Mouse (Mus musculus) heart, embryonic 13.5 days (tissue): ENCODE data around the gene Fam98a. TPM values are rescaled to one million over a fixed set of nuclear protein-coding genes. Genes with fewer than 3 reads are reported as not detected.

Source experiments
- ATAC-seq: fragments of 200-750 bp; cut with Nextera tagmentation; 2 replicates; pipeline ENCODE4 v1.8.0; 2017; ENCODE audit warnings: moderate TSS enrichment; ENCODE audit not compliant: insufficient number of reproducible peaks, low FRiP score, low TSS enrichment; ENCODE audit errors: extremely low read depth
- H3K27ac ChIP-seq: fragments of 300-500 bp; sonication (generic); replicated peaks from 2 replicates; pipeline ENCODE4 v1.5.1; 2015; ENCODE audit warnings: moderate library complexity, mild to moderate bottlenecking, inconsistent platforms
- H3K27me3 ChIP-seq: fragments of 300-500 bp; sonication (generic); replicated peaks from 2 replicates; pipeline ENCODE4 v1.6.1; 2015; ENCODE audit warnings: mild to moderate bottlenecking, inconsistent platforms
- H3K36me3 ChIP-seq: fragments of 300-500 bp; sonication (generic); 2 replicates; pipeline ENCODE4 v1.6.1; 2015; ENCODE audit warnings: mild to moderate bottlenecking, inconsistent platforms
- H3K4me1 ChIP-seq: fragments of 300-500 bp; sonication (generic); 2 replicates; pipeline ENCODE4 v1.6.1; 2015; ENCODE audit warnings: inconsistent platforms
- H3K4me2 ChIP-seq: fragments of 300-500 bp; sonication (generic); 2 replicates; pipeline ENCODE4 v1.6.1; 2015; ENCODE audit warnings: inconsistent platforms, mild to moderate bottlenecking, moderate library complexity
- H3K4me3 ChIP-seq: fragments of 300-500 bp; sonication (generic); 2 replicates; pipeline ENCODE4 v1.5.1; 2015; ENCODE audit warnings: moderate library complexity, mild to moderate bottlenecking, inconsistent platforms
- H3K9ac ChIP-seq: fragments of 300-500 bp; sonication (generic); 2 replicates; pipeline ENCODE4 v1.6.1; 2015; ENCODE audit warnings: inconsistent platforms, mild to moderate bottlenecking, moderate library complexity
- H3K9me3 ChIP-seq: fragments of 300-500 bp; sonication (generic); 2 replicates; pipeline ENCODE4 v1.6.1; 2016; ENCODE audit warnings: inconsistent platforms
- WGBS: fragments of 180-500 bp; shearing (Covaris S2); methylation state at CpG from one replicate; pipeline ENCODE4 v1.1.7; 2015; ENCODE audit warnings: mixed read lengths; 5-methylcytosine and 5-hydroxymethylcytosine counted together
- polyA plus RNA-seq: library from polyadenylated mRNA; unstranded; fragments of >200 nt; fragmentation: Nextera tagmentation; extraction: Ambion mirVana; gene quantifications from 2 replicates; pipeline ENCODE4 v1.2.1, GENCODE M21; 2015

The Fam98a gene
- polyA plus RNA-seq, 1 experiment from 2014 or later = 23.6 TPM

GRCm38 (mm10) chr17:75538431-75538830, 13.3 kb downstream of the Fam98a start:
- no peak overlapping the region for H3K27ac ChIP-seq
- WGBS = 87% methylated on average over 12 of the region's 12 CpGs
- no peak overlapping the region for H3K4me2 ChIP-seq
- no peak for ATAC-seq
- no peaks in the 10 kb centered on the region for H3K27me3 ChIP-seq
- H3K4me3 ChIP-seq = no peak overlapping the region
- H3K4me1 ChIP-seq = peaks cover 11% of the 10 kb centered on the region
- H3K36me3 ChIP-seq = peaks cover 53% of the 10 kb centered on the region
- H3K9me3 ChIP-seq = no peaks in the 10 kb centered on the region
- no peak overlapping the region for H3K9ac ChIP-seq

GRCm38 (mm10) chr17:75537050-75537445, 14.7 kb downstream of the Fam98a start:
- Histone ChIP-seq H3K27ac (no peak overlapping the region), H3K36me3 (peaks cover 49% of the 10 kb centered on the region), H3K4me2 (no peak overlapping the region), H3K9me3 (no peaks in the 10 kb centered on the region), H3K9ac (no peak overlapping the region), H3K4me3 (no peak overlapping the region), H3K27me3 (no peaks in the 10 kb centered on the region), H3K4me1 (peaks cover 10% of the 10 kb centered on the region)
- ATAC-seq = no peak
- WGBS = 79% methylated on average over 7 of the region's 7 CpGs

GRCm38 (mm10) chr17:75536396-75537049, 15.2 kb downstream of the Fam98a start:
- Histone ChIP-seq H3K27ac (no peak overlapping the region), H3K4me3 (no peak overlapping the region), H3K4me2 (no peak overlapping the region), H3K36me3 (peaks cover 43% of the 10 kb centered on the region), H3K27me3 (no peaks in the 10 kb centered on the region), H3K9me3 (no peaks in the 10 kb centered on the region), H3K9ac (no peak overlapping the region), H3K4me1 (peaks cover 10% of the 10 kb centered on the region)
- WGBS = 31% methylated on average over 6 of the region's 6 CpGs
- ATAC-seq = no peak

- 91% methylated on average over 4 of the region's 4 CpGs for WGBS
- no peak for ATAC-seq
- no peak overlapping the region for H3K9ac ChIP-seq
Observed at GRCm38 (mm10) chr17:75535612-75536011, 16.1 kb downstream of the Fam98a start.

GRCm38 (mm10) chr17:75534314-75535020, 17.3 kb downstream of the Fam98a start:
- WGBS = 62% methylated on average over 12 of the region's 12 CpGs
- no peak for ATAC-seq
- no peaks in the 10 kb centered on the region for H3K27me3 ChIP-seq

More at GRCm38 (mm10) chr17:75535612-75536011, 16.1 kb downstream of the Fam98a start:
- H3K9me3 ChIP-seq = no peaks in the 10 kb centered on the region
- no peak overlapping the region for H3K4me2 ChIP-seq
- no peak overlapping the region for H3K27ac ChIP-seq
- H3K27me3 ChIP-seq = no peaks in the 10 kb centered on the region
- H3K4me3 ChIP-seq = no peak overlapping the region
- peaks cover 10% of the 10 kb centered on the region for H3K4me1 ChIP-seq
- peaks cover 38% of the 10 kb centered on the region for H3K36me3 ChIP-seq

GRCm38 (mm10) chr17:75532469-75532986, 19.2 kb downstream of the Fam98a start:
- WGBS = 87% methylated on average over 6 of the region's 6 CpGs
- peaks cover 25% of the 10 kb centered on the region for H3K36me3 ChIP-seq
- H3K4me2 ChIP-seq = no peak overlapping the region
- no peak overlapping the region for H3K4me3 ChIP-seq
- no peaks in the 10 kb centered on the region for H3K27me3 ChIP-seq
- H3K9me3 ChIP-seq = no peaks in the 10 kb centered on the region
- no peak overlapping the region for H3K9ac ChIP-seq
- peaks cover 10% of the 10 kb centered on the region for H3K4me1 ChIP-seq
- no peak for ATAC-seq
- H3K27ac ChIP-seq = no peak overlapping the region

More at GRCm38 (mm10) chr17:75534314-75535020, 17.3 kb downstream of the Fam98a start:
- Histone ChIP-seq H3K9ac (no peak overlapping the region), H3K4me2 (no peak overlapping the region), H3K4me3 (no peak overlapping the region), H3K4me1 (peaks cover 10% of the 10 kb centered on the region), H3K9me3 (no peaks in the 10 kb centered on the region), H3K36me3 (peaks cover 32% of the 10 kb centered on the region), H3K27ac (no peak overlapping the region)

- Histone ChIP-seq H3K9ac (no peak overlapping the region), H3K4me1 (peaks cover 2% of the 10 kb centered on the region), H3K4me3 (no peak overlapping the region), H3K27ac (no peak overlapping the region), H3K4me2 (no peak overlapping the region), H3K36me3 (peaks cover 17% of the 10 kb centered on the region), H3K27me3 (no peaks in the 10 kb centered on the region), H3K9me3 (no peaks in the 10 kb centered on the region)
- WGBS = 91% methylated on average over 14 of the region's 14 CpGs
- ATAC-seq = no peak
Observed at GRCm38 (mm10) chr17:75529222-75529935, 22.4 kb downstream of the Fam98a start.

- Histone ChIP-seq H3K4me1 (0 out of 2 replicates have a peak, but pooled peaks cover 5% of the 10 kb centered on the region), H3K27me3 (no peaks in the 10 kb centered on the region), H3K27ac (no peak overlapping the region), H3K4me3 (no peak overlapping the region), H3K9me3 (no peaks in the 10 kb centered on the region), H3K9ac (no peak overlapping the region), H3K36me3 (peaks cover 17% of the 10 kb centered on the region), H3K4me2 (no peak overlapping the region)
- ATAC-seq = no peak
- WGBS = 74% methylated on average over 1 of the region's 1 CpGs
Observed at GRCm38 (mm10) chr17:75526411-75526810, 25.3 kb downstream of the Fam98a start.

GRCm38 (mm10) chr17:75523812-75524211, 27.9 kb downstream of the Fam98a start:
- 0 out of 2 replicates have a peak, but pooled peaks cover 10% of the 10 kb centered on the region for H3K4me1 ChIP-seq
- ATAC-seq = no peak
- H3K9me3 ChIP-seq = no peaks in the 10 kb centered on the region
- H3K4me2 ChIP-seq = no peak overlapping the region
- 54% methylated on average over 3 of the region's 3 CpGs for WGBS
- H3K4me3 ChIP-seq = no peak overlapping the region
- H3K27me3 ChIP-seq = no peaks in the 10 kb centered on the region
- peaks cover 10% of the 10 kb centered on the region for H3K36me3 ChIP-seq
- H3K27ac ChIP-seq = no peak overlapping the region
- H3K9ac ChIP-seq = no peak overlapping the region

GRCm38 (mm10) chr17:75522347-75523065, 29.2 kb downstream of the Fam98a start:
- Histone ChIP-seq H3K4me1 (peaks cover 19% of the 10 kb centered on the region), H3K4me2 (no peak overlapping the region), H3K27ac (no peak overlapping the region), H3K36me3 (peaks cover 5% of the 10 kb centered on the region; the same call in 1 of the 2 replicates), H3K9me3 (no peaks in the 10 kb centered on the region), H3K4me3 (no peak overlapping the region), H3K27me3 (no peaks in the 10 kb centered on the region), H3K9ac (no peak overlapping the region)
- no peak for ATAC-seq
- 37% methylated on average over 9 of the region's 9 CpGs for WGBS
